Mouse (Mus musculus): ENCODE data around the gene Sgms1.
"Not testable (repeated sequence)": the region's sequence is repeated elsewhere in the genome, so short reads cannot be mapped to it uniquely, and the experiment has no call there.

The Sgms1 gene

GRCm38 (mm10) chr19:32322429-32323035, 67.0 kb downstream of the Sgms1 start:
- no peak for DNase-seq

- peak; percentile 60 to 70 for DNase-seq
Measured at GRCm38 (mm10) chr19:32320366-32320666, 69.2 kb downstream of the Sgms1 start.

GRCm38 (mm10) chr19:32319531-32320365, 69.8 kb downstream of the Sgms1 start:
- no peak for DNase-seq

- no peak for DNase-seq
Measured at GRCm38 (mm10) chr19:32319057-32319456, 70.5 kb downstream of the Sgms1 start.

- DNase-seq = not testable (repeated sequence)
Measured at GRCm38 (mm10) chr19:32317347-32317746, 72.2 kb downstream of the Sgms1 start.

GRCm38 (mm10) chr19:32313304-32313703, 76.2 kb downstream of the Sgms1 start:
- no peak for DNase-seq

- no peak for DNase-seq
Measured at GRCm38 (mm10) chr19:32311762-32312161, 77.8 kb downstream of the Sgms1 start.

- DNase-seq = no peak
Measured at GRCm38 (mm10) chr19:32311063-32311462, 78.5 kb downstream of the Sgms1 start.

- DNase-seq = no peak
Measured at GRCm38 (mm10) chr19:32310483-32310882, 79.0 kb downstream of the Sgms1 start.

GRCm38 (mm10) chr19:32309346-32309745, 80.2 kb downstream of the Sgms1 start:
- DNase-seq = no peak

- no peak for DNase-seq
Measured at GRCm38 (mm10) chr19:32308311-32308710, 81.2 kb downstream of the Sgms1 start.

GRCm38 (mm10) chr19:32304898-32305297, 84.6 kb downstream of the Sgms1 start:
- DNase-seq = no peak

- no peak for DNase-seq
Measured at GRCm38 (mm10) chr19:32304008-32304873, 85.3 kb downstream of the Sgms1 start.

GRCm38 (mm10) chr19:32302835-32303381, 86.6 kb downstream of the Sgms1 start:
- no peak for DNase-seq

GRCm38 (mm10) chr19:32301568-32301967, 87.9 kb downstream of the Sgms1 start:
- no peak for DNase-seq

- DNase-seq = no peak
Measured at GRCm38 (mm10) chr19:32298221-32298620, 91.3 kb downstream of the Sgms1 start.

- no peak for DNase-seq
Measured at GRCm38 (mm10) chr19:32296863-32297262, 92.7 kb downstream of the Sgms1 start.

- DNase-seq = no peak
Measured at GRCm38 (mm10) chr19:32295581-32295980, 93.9 kb downstream of the Sgms1 start.

GRCm38 (mm10) chr19:32292782-32293776, 96.4 kb downstream of the Sgms1 start:
- DNase-seq = no peak

- DNase-seq = peak in 1 of 2 experiments; percentile 24
Measured at GRCm38 (mm10) chr19:32292067-32292739, 97.3 kb downstream of the Sgms1 start.

- DNase-seq = no peak
Measured at GRCm38 (mm10) chr19:32291130-32291529, 98.4 kb downstream of the Sgms1 start.
